Mouse (Mus musculus) lung, postnatal 0 days (tissue): ENCODE results near the gene Rasl10b.

Source experiments
- CTCF ChIP-seq: IDR thresholded peaks from 2 replicates; pipeline ENCODE4 v1.5.1; 2016; ENCODE audit warnings: antibody characterized with exemption, mild to moderate bottlenecking
- EP300 ChIP-seq: IDR thresholded peaks from 2 replicates; pipeline ENCODE4 v1.6.1; 2016; ENCODE audit warnings: antibody characterized with exemption, mild to moderate bottlenecking, control low read depth

DNA sequence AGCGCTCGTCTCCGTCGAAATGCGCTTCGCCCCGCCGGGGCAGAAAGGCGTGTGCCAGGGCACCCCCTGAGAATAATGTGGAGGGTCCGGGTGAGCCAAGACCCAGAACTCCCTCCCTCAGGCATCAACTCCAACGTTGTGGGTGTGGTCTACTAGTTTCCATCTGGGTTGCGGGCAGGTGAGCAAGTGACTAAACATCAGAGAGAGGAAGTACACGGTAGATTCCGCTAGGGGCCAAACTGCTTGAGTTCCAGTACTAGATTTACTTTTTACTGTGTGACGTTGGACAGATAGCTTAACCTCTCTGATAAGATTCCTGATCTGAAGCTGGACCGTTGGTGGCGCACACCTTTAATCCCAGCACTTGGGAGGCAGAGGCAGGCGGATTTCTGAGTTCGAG, 36.1 kb downstream of the Rasl10b start:
- no peak; the same call in 1 of the 2 replicates for TF ChIP-seq CTCF
- no peak for TF ChIP-seq EP300
